In genomic region chr1:90189046-90189445, GRCm38 (mm10) we compare ENCODE assay signal across 23 mouse cellular contexts. TPM values are rescaled to one million over a fixed set of nuclear protein-coding genes. Genes with fewer than 3 reads are reported as not detected.
"Had no signal": no experiment of that assay in that cellular context is flagged by ENCODE, and none has a peak within 500 bp of the region (broad histone marks: within the 10 kb centered on the region; RNA-seq: fewer than 3 reads in every experiment).

No protein-coding gene starts in this region.

- H3K27ac ChIP-seq: kidney, postnatal 0 days; layer of hippocampus, adult 2 months; limb, embryonic 10.5 days; limb, embryonic 13.5 days; liver, embryonic 12.5 days; liver, embryonic 15.5 days; lung, embryonic 15.5 days; midbrain, embryonic 12.5 days; stomach, postnatal 0 days had no signal

- H3K4me3 ChIP-seq: layer of hippocampus, adult 2 months; limb, embryonic 10.5 days; limb, embryonic 13.5 days; liver, embryonic 12.5 days; liver, embryonic 15.5 days; lung, embryonic 15.5 days; midbrain, embryonic 12.5 days had no signal

- H3K27me3 ChIP-seq: limb, embryonic 13.5 days; liver, embryonic 12.5 days; liver, embryonic 15.5 days; lung, embryonic 15.5 days; midbrain, embryonic 12.5 days had no signal

- H3K4me2 ChIP-seq: limb, embryonic 13.5 days; liver, embryonic 12.5 days; liver, embryonic 15.5 days; lung, embryonic 15.5 days; midbrain, embryonic 12.5 days had no signal

- DNase-seq: kidney, postnatal 25 days; layer of hippocampus, adult 9-11 months; liver; lung, adult 18-20 months; lung, postnatal 10 days; lung, postnatal 36 days; right cerebral cortex, adult 18-20 months; right cerebral cortex, postnatal 14 days; right cerebral cortex, postnatal 4 days; thymus, adult 2 months; thymus, postnatal 14 days; thymus, postnatal 4 days had no signal

- H3K4me1 ChIP-seq: liver, embryonic 12.5 days; liver, embryonic 15.5 days; lung, embryonic 15.5 days had no signal

- H3K36me3 ChIP-seq: limb, embryonic 10.5 days; limb, embryonic 13.5 days; liver, embryonic 12.5 days; liver, embryonic 15.5 days; lung, embryonic 15.5 days; midbrain, embryonic 12.5 days had no signal

- H3K9me3 ChIP-seq: limb, embryonic 10.5 days; liver, embryonic 12.5 days; liver, embryonic 15.5 days; lung, embryonic 15.5 days had no signal

- H3K9ac ChIP-seq: limb, embryonic 13.5 days; liver, embryonic 12.5 days; liver, embryonic 15.5 days; lung, embryonic 15.5 days; midbrain, embryonic 12.5 days had no signal

RNA-seq across cellular contexts. Expression of gene Iqca, which starts 35.8 kb away (rescaled TPM):
- polyA plus RNA-seq: large intestine, adult 2 months; limb, embryonic 10.5 days; midbrain, embryonic 12.5 days; stomach, embryonic 14.5 days; stomach, postnatal 0 days; thymus, adult 2 months had no signal
